Mouse (Mus musculus) kidney, adult 2 months (tissue): ENCODE results near the gene Maml3.

Experiments used
- CTCF ChIP-seq: fragments of 200-500 bp; conservative IDR thresholded peaks from 2 replicates; pipeline ENCODE4 v1.5.1; 2011; ENCODE audit warnings: low read depth, mild to moderate bottlenecking, control low read depth, low read length, moderate library complexity, mixed read lengths; ENCODE audit not compliant: insufficient read depth, insufficient read length
- POLR2A ChIP-seq: fragments of 200-500 bp; IDR thresholded peaks from one replicate; pipeline ENCODE4 v1.6.1; 2011; ENCODE audit warnings: low read depth, low read length, control low read depth

DNA sequence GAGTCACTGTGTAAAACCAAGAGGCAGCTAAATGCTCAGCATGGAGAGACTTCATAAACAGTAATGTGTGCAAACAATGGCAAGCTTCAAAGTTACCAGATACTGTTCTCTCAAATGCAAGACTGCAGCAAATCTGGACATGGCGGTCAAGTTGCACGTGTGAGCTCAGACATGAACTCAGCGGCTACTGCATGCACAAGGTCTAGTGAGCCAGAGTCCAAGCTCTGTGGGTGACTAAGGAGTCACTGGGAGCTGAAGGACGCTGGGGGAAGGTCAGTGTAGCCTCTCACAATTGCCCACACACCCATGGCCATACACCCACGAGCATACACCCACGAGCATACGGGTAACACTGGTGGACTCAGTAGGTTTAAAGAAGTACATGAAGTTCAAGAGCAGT, 130.3 kb downstream of the Maml3 start:
- TF ChIP-seq CTCF (no peak), POLR2A (no peak)
